8 mouse cellular contexts compared by ENCODE assay signal in genomic region chr3:108296220-108297049, GRCm38 (mm10). TPM values are rescaled to one million over a fixed set of nuclear protein-coding genes. Genes with fewer than 3 reads are reported as not detected.
DNase-seq lines count a peak whose midpoint lies in the region; ATAC-seq lines count a peak whose summit lies in the region.

No protein-coding gene starts in this region.

- H3K27ac ChIP-seq in heart, embryonic 16.5 days (ENCODE audit: low read length), result peak overlapping the region; percentile 79

- peak overlapping the region; percentile 56 for H3K9ac ChIP-seq in heart, embryonic 16.5 days (ENCODE audit: low read length)

- no peaks in the 10 kb centered on the region for H3K36me3 ChIP-seq in heart, embryonic 16.5 days (ENCODE audit: control insufficient read depth, insufficient read depth)

- peaks cover 50% of the 10 kb centered on the region for H3K4me1 ChIP-seq in heart, embryonic 16.5 days (ENCODE audit: control insufficient read depth, insufficient read depth, low read length)

- WGBS in heart, embryonic 16.5 days, result 8% methylated on average over 14 of the region's 14 CpGs

- DNase-seq in cerebellum, adult 18-20 months, result peak; percentile 41 to 44
- no peak for DNase-seq in cerebellum, adult 9-10 months
- DNase-seq in adrenal gland, postnatal 36 days, result peak; percentile 79 to 90
- peak; percentile 71 for DNase-seq in kidney, postnatal 14 days
- DNase-seq in lung, postnatal 25 days (ENCODE audit: low spot score), result peak; percentile 72
- DNase-seq in right cerebral cortex, postnatal 36 days (ENCODE audit: low spot score in 2 of 2), result peak; percentile 66

- H3K4me2 ChIP-seq in heart, embryonic 16.5 days (ENCODE audit: low read depth, low read length), result peak overlapping the region; percentile 60

- no peaks in the 10 kb centered on the region for H3K9me3 ChIP-seq in heart, embryonic 16.5 days (replicated peaks; ENCODE audit: control insufficient read depth, low read length)

- H3K4me3 ChIP-seq in heart, embryonic 16.5 days (ENCODE audit: low read length), result peak overlapping the region; percentile 21; the same call in 1 of the 2 replicates

- H3K27me3 ChIP-seq in heart, embryonic 16.5 days (ENCODE audit: control insufficient read depth, insufficient read depth, low read length), result no peaks in the 10 kb centered on the region

- ATAC-seq in erythroid progenitor cell, adult 5-6 weeks (replicated peaks; ENCODE audit: low FRiP score, poor library complexity, severe bottlenecking), result peak; percentile 91
- peak; percentile 69 for ATAC-seq in heart, embryonic 16.5 days (replicated peaks; ENCODE audit: extremely low read depth, insufficient read depth, low FRiP score)

RNA-seq across cellular contexts. Expression of gene Sort1, which starts 12.6 kb away (rescaled TPM):
- total RNA-seq in adrenal gland, postnatal 36 days (2021), result 10 to 100 TPM; 40.7 to 50.8 TPM
- total RNA-seq in erythroid progenitor cell, adult 5-6 weeks (2015; ENCODE audit: low replicate concordance), result 12.3 and 15.9 TPM in 2 replicates
- total RNA-seq in erythroid progenitor cell, adult 5-6 weeks (2017; ENCODE audit: low replicate concordance), result 8.7 and 10.8 TPM in 2 replicates
- 5.4 and 10.5 TPM in 2 replicates for polyA plus RNA-seq in heart, embryonic 16.5 days (2015; fragmentation: Nextera tagmentation; extraction: Ambion mirVana)

RNA-seq across cellular contexts. Expression of gene Psma5, which starts 39.7 kb away (rescaled TPM):
- total RNA-seq in adrenal gland, postnatal 36 days (2021), result 10 to 100 TPM; 96.6 to 97.5 TPM
- 78.8 and 93.0 TPM in 2 replicates for total RNA-seq in erythroid progenitor cell, adult 5-6 weeks (2015; ENCODE audit: low replicate concordance)
- 49.7 and 86.5 TPM in 2 replicates for total RNA-seq in erythroid progenitor cell, adult 5-6 weeks (2017; ENCODE audit: low replicate concordance)
- 193 and 195 TPM in 2 replicates for polyA plus RNA-seq in heart, embryonic 16.5 days (2015; fragmentation: Nextera tagmentation; extraction: Ambion mirVana)
